Mouse (Mus musculus): ENCODE measurements around the gene Krba1. TPM values are rescaled to one million over a fixed set of nuclear protein-coding genes. Genes with fewer than 3 reads are reported as not detected.

The Krba1 gene
- polyA plus RNA-seq, 1 experiment from 2014 or later: 23.6 TPM

DNA sequence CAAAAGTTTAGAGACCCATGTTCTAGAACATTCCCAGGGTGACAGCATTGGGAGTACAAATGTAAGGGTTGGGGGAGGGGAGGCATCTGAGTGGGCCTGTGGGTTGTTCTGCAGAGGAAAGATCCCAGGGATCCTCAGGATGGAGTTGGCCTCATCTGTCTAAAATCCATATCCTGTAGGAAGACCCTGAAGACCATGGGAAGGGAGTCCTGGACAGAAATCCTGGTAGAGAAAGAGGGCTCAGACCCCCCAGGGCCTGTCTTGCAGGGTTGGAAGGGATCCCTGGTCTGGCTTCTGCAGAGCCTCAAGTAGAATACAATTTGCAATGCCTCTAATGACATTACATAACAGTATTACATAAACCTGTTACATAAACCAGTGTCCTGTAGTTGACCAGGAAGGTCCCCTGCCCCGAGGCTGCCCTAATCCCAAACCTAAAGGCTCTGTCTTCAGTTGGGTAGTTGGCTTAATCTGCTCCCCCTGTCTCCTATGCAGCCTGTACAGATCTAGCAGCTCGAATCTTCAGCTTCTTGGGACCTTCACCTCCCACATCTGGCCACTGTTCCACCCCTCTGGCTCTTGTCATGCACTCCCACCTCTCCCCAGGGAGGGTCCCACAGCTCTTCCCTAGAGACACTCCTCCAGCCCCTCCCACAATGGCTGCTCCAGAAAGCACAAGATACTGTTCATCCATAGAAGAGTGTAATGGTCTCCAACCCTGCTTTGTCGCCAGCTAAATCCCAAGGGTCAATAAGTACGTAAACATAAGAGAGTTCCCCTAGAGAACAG, 33.6 kb downstream of the Krba1 start:
- Histone ChIP-seq H3K9me3 (replicated peaks) (no peaks in the 10 kb centered on the region), H3K27ac (no peak overlapping the region), H3K4me1 (peaks cover 17% of the 10 kb centered on the region), H3K36me3 (no peaks in the 10 kb centered on the region), H3K4me2 (no peak overlapping the region), H3K9ac (no peak overlapping the region), H3K27me3 (no peaks in the 10 kb centered on the region), H3K4me3 (replicated peaks) (no peak overlapping the region)
- peak; percentile 77 for ATAC-seq (replicated peaks; ENCODE audit: low FRiP score)
- WGBS: 47% methylated on average over 4 of the region's 4 CpGs

DNA sequence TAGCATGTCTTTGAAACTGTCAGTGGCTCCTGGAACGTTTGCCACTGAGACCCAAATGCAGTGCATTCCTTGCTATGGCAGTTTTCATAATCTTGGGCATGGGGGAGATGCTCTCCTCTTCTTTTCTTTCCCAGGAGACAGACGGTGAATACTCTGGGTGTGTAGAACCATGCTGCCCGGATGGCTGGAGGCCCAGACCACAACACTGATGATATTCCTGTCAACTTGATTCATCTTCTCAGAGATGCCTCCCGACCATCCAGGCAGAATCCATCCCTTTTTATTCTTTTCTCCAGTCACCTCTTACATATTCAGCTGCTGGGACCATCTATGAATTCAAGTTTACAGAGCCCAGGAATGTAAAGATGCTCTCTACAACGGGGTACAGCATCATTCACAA, 35.4 kb downstream of the Krba1 start:
- Histone ChIP-seq H3K36me3 (no peaks in the 10 kb centered on the region), H3K9me3 (replicated peaks) (no peaks in the 10 kb centered on the region), H3K27me3 (no peaks in the 10 kb centered on the region), H3K4me3 (replicated peaks) (no peak overlapping the region), H3K9ac (no peak overlapping the region), H3K27ac (no peak overlapping the region), H3K4me2 (no peak overlapping the region), H3K4me1 (peaks cover 29% of the 10 kb centered on the region)
- WGBS: 75% methylated on average over 5 of the region's 5 CpGs
- ATAC-seq (replicated peaks; ENCODE audit: low FRiP score): no peak

DNA sequence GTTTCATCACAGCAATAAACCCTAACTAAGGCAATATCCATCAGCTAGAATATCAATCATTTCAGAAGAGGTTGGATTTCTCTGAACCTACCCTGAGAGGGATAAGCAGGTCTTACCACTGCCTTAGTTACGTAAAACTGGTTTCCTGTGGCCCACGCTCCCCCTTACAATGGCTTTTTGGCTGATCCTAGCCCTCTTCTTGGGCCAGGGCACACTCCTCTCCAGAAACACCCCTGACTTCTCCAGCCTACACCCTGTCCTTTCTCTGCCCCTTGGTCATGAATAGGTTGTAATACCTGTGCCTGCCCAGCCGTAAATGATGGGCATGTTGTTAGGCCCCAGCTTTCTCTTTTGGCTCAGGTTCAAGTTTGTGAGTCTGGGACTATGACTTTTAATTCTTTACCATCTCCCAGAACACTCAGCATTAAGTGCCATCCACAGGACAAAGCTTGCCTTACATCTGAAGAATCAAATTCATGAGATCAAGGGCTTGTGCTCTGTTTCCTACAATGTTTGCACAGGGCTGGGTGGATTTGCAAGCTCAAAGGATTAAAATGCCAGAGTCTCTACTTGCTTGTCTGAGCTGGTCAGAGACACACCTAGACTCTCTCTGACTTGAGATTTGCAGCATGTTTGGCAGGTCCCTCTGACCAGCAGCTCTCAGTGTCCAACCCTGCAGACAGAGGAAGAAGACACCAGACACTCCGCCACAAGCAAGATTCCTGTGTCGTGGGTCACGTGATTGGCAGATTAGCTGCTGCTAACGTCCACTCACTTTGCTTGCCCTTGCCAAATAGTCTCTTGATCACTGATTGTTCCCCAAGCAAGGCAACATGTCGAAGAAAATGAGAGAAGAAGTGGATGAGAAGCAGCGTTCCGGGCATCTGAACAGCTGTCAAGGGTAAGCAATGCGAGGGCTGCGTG, 37.8 kb downstream of the Krba1 start:
- Histone ChIP-seq H3K9me3 (replicated peaks) (no peaks in the 10 kb centered on the region), H3K27ac (peak overlapping the region; percentile 38; the same call in 1 of the 2 replicates), H3K4me2 (no peak overlapping the region), H3K36me3 (peaks cover 13% of the 10 kb centered on the region), H3K27me3 (no peaks in the 10 kb centered on the region), H3K9ac (no peak overlapping the region), H3K4me3 (replicated peaks) (no peak overlapping the region), H3K4me1 (peaks cover 48% of the 10 kb centered on the region)
- no peak for ATAC-seq (replicated peaks; ENCODE audit: low FRiP score)
- 54% methylated on average over 12 of the region's 12 CpGs for WGBS

DNA sequence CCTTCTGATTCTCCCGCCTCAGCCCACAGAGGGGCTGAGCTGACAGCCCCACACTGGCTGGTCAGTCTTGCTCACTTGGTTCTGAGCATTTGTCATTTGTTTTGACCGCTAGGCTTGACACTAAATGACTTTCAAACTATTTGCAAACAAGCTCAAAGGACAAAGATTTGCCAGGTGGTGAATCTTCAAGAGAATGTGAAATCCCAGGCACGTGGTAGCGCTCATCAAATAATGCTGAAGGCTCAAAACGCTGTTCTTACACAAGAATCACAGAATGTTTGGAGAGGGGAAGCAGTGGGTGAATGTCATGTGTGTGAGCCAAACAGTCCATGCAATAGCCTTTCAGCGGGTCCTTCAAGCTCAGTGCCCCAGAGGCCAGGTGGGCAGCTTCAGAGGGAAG, 39.3 kb downstream of the Krba1 start:
- H3K27me3 ChIP-seq: no peaks in the 10 kb centered on the region
- H3K4me3 ChIP-seq (replicated peaks): no peak overlapping the region
- H3K36me3 ChIP-seq: peaks cover 28% of the 10 kb centered on the region
- WGBS: 58% methylated on average over 6 of the region's 6 CpGs
- H3K4me2 ChIP-seq: no peak overlapping the region
- ATAC-seq (replicated peaks; ENCODE audit: low FRiP score): no peak
- H3K27ac ChIP-seq: no peak overlapping the region
- H3K4me1 ChIP-seq: peaks cover 59% of the 10 kb centered on the region
- no peak overlapping the region for H3K9ac ChIP-seq
- no peaks in the 10 kb centered on the region for H3K9me3 ChIP-seq (replicated peaks)

DNA sequence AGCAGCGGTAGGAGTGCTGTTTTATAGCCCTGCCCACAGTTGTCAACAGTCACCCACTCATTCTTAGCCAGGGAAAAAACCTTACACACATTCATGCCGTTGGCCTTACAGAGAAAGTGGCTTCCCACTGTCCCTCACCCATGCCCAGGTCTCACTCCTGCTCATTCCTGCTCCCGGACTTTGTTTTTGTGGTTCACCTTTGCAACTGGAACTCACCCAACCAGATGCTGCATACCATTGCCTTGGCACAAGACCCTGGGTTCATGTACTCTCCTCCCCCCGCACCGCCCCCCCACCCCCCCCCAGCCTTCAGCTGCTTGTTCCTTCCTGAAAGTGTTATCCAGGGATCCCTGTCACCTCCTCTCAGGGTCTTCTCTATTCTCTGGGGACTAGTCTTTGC, 39.7 kb downstream of the Krba1 start:
- H3K27me3 ChIP-seq: no peaks in the 10 kb centered on the region
- H3K36me3 ChIP-seq: peaks cover 33% of the 10 kb centered on the region
- H3K27ac ChIP-seq: no peak overlapping the region
- H3K4me1 ChIP-seq: peaks cover 63% of the 10 kb centered on the region
- H3K4me3 ChIP-seq (replicated peaks): no peak overlapping the region
- no peak overlapping the region for H3K4me2 ChIP-seq
- H3K9ac ChIP-seq: no peak overlapping the region
- no peak for ATAC-seq (replicated peaks; ENCODE audit: low FRiP score)
- H3K9me3 ChIP-seq (replicated peaks): no peaks in the 10 kb centered on the region
- WGBS: 38% methylated on average over 5 of the region's 5 CpGs

DNA sequence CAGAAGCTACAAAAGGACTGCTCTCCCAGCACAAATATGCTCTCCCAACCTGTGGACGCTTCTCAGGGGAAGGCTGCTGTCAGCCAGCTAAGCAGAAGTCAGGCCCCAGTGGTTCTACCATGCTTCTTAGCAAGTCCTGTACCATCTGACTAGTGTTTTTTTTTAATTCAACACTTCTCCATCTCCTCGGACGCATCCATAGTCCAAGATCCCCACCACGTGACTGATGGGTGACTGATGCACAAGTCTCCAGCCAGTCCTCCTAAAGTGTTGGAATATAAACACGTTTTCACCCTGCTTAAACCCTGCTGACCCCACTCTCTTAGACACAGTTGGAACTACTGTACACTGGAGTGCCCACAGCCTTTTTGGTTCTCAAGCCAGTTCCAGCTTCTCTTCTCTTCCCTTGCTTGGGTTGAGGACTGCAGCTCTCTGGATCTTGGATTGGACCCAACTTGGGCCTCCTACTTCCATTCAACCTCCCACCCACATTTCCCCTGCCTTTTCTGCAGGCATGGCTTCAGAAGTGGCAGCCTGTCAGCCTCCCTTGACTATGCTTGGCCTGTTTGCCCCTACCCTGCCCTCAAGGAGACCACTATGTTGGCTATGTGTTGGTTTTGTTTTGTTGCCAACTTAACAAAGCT, 40.4 kb downstream of the Krba1 start:
- WGBS: 70% methylated on average over 5 of the region's 5 CpGs

DNA sequence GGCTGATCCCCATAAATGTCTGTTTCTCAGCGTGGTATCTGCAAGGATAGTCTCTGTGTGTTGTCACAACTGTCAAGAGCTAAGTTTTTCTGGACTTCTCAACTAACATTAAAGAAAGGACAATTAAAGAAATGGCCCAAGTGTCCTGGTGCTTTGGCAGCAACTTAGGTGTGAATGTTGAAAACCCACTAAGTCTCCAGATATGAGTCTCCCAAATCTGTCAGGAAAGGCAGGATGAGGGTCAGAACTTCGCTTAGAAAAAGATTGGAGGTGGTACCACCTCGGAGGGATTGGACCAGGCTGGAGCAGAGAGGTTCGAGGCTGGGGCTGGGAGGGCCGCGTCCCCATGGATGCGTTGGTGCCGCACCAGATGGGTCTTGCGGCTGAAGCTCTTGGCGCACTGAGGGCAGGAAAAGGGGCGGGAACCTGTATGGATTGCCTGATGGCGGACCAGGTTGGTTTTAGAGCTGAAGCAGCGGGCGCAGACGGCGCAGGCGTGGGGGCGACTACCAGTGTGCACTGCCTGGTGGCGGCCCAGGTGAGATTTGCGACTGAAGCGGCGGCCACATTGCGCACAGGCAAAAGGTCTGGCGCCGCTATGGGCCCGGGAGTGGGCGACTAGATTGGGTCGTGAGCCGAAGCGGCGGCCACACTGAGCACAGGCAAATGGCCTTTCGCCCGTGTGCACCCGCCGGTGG, 42.4 kb downstream of the Krba1 start:
- no peaks in the 10 kb centered on the region for H3K27me3 ChIP-seq
- no peak overlapping the region for H3K4me3 ChIP-seq (replicated peaks)
- ATAC-seq (replicated peaks; ENCODE audit: low FRiP score): no peak
- no peak overlapping the region for H3K27ac ChIP-seq
- H3K9ac ChIP-seq: no peak overlapping the region
- H3K36me3 ChIP-seq: peaks cover 57% of the 10 kb centered on the region
- peaks cover 85% of the 10 kb centered on the region for H3K4me1 ChIP-seq
- 67% methylated on average over 35 of the region's 35 CpGs for whole genome bisulfite sequencing
- 0 out of 2 replicates have a peak, but pooled peaks cover 2% of the 10 kb centered on the region for H3K9me3 ChIP-seq (replicated peaks)
- H3K4me2 ChIP-seq: no peak overlapping the region

More for the DNA sequence above, 40.4 kb downstream of the Krba1 start:
- ATAC-seq (replicated peaks; ENCODE audit: low FRiP score): no peak
- H3K9me3 ChIP-seq (replicated peaks): no peaks in the 10 kb centered on the region
- peaks cover 37% of the 10 kb centered on the region for H3K36me3 ChIP-seq
- H3K4me1 ChIP-seq: peaks cover 70% of the 10 kb centered on the region
- H3K27ac ChIP-seq: no peak overlapping the region; the same call in 1 of the 2 replicates
- H3K9ac ChIP-seq: no peak overlapping the region
- H3K27me3 ChIP-seq: no peaks in the 10 kb centered on the region
- H3K4me3 ChIP-seq (replicated peaks): no peak overlapping the region
- H3K4me2 ChIP-seq: no peak overlapping the region

DNA sequence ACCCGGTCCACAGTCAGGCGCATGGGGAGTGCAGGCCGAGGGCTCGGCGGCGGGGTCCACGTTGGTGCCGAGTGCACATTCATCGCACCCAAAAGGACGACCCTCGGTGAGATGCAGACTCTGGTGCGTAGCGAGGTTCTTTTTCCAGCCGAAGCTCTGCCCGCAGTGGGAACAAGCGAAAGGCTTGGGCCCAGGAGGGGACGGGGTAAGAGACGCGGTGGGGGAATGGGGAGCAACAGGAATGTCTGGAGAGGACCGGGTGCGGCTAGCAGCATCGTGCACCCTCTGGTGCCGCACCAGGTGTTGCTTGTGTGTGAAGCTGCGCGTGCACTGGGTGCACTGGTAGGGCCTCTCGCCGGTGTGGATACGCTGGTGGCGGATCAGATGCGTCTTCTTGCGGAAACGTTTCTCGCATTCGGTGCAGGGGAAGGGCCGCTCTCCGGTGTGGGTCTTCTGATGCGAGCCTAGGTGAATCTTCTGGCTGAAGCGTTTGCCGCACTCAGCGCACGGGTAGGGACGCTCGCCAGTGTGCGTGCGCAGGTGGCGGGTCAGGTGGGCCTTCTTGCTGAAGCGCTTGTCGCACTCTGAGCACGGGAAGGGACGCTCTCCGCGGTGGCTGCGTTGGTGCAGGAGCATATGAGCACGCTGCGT, 43.2 kb downstream of the Krba1 start:
- ATAC-seq (replicated peaks; ENCODE audit: low FRiP score): no peak
- Histone ChIP-seq H3K9ac (no peak overlapping the region), H3K36me3 (peaks cover 58% of the 10 kb centered on the region), H3K27me3 (no peaks in the 10 kb centered on the region), H3K4me2 (peak overlapping the region; percentile 19; the same call in 1 of the 2 replicates), H3K4me1 (peaks cover 84% of the 10 kb centered on the region), H3K9me3 (replicated peaks) (0 out of 2 replicates have a peak, but pooled peaks cover 2% of the 10 kb centered on the region), H3K4me3 (replicated peaks) (no peak overlapping the region), H3K27ac (no peak overlapping the region)
- WGBS: 47% methylated on average over 55 of the region's 55 CpGs

DNA sequence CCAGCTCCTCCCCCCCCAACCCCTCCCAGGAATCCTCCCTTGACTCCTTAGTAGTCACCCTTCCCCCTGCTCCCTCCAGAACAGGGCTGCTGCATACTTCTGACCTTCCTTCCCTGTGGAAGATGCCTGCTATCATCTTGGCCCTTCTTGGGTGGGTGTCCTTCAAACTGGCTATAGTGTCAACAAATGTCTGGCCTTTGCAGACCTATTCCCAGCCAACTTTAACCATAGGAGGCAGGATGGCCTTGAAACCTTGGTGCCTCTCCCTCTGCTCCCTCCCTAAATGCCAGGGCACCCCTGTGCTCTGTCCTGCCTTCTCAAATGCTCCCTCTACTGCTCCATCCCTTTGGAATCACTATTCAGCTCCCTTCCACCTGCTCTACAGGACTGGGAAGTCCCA, 44.3 kb downstream of the Krba1 start:
- H3K9me3 ChIP-seq (replicated peaks): 0 out of 2 replicates have a peak, but pooled peaks cover 2% of the 10 kb centered on the region
- H3K9ac ChIP-seq: no peak overlapping the region
- H3K4me1 ChIP-seq: peaks cover 83% of the 10 kb centered on the region
- no peak overlapping the region for H3K4me3 ChIP-seq (replicated peaks)
- peak overlapping the region; percentile 88 for H3K27ac ChIP-seq
- H3K36me3 ChIP-seq: peaks cover 58% of the 10 kb centered on the region
- no peaks in the 10 kb centered on the region for H3K27me3 ChIP-seq
- no peak overlapping the region for H3K4me2 ChIP-seq
- ATAC-seq (replicated peaks; ENCODE audit: low FRiP score): no peak

DNA sequence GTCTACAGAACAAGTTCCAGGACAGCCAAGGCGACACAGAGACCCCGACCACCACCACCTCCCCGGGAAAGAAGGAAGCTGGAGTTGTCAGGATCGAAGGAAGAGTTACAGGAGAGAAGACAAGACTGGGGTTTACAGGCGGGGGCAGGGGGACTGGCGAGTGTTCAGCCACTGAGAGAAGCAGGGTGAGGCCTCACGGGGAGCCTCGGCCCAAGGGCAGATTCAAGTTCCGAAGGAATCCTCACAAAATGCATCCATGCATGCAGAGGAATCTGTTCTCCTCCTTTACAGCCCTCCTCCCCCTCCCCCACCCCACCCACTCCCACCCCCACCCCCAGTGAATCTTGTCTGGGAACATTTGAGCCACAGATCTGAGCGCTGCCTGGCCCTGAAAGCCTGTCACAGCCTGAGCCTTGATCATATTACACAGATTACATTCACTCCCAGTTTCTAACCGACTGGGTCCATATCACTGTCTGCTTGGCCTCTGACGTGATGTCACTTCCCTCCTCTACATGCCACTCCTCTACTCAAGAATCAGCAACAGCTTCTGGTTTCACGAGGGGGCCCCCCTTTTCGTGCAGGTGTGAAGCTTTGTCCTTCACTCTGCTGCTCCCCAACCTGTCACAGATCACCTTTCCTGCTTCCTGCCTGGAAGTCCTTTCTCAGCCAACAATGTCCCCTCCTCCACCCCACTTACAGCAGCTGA, 45.1 kb downstream of the Krba1 start:
- ATAC-seq (replicated peaks; ENCODE audit: low FRiP score): peak; percentile 10; the same call in 1 of the 2 replicates
- H3K4me2 ChIP-seq: 0 out of 2 replicates have a peak overlapping the region, but pooled peaks have one; percentile 19
- H3K27me3 ChIP-seq: no peaks in the 10 kb centered on the region
- no peak overlapping the region for H3K4me3 ChIP-seq (replicated peaks)
- 23% methylated on average over 14 of the region's 14 CpGs for WGBS
- H3K9me3 ChIP-seq (replicated peaks): 0 out of 2 replicates have a peak, but pooled peaks cover 2% of the 10 kb centered on the region
- H3K4me1 ChIP-seq: peaks cover 75% of the 10 kb centered on the region
- no peak overlapping the region for H3K9ac ChIP-seq
- H3K36me3 ChIP-seq: peaks cover 58% of the 10 kb centered on the region
- peak overlapping the region; percentile 88 for H3K27ac ChIP-seq

All from kidney, embryonic 15.5 days (tissue).